Mouse (Mus musculus) ES-E14 (cell line): ENCODE measurements around the gene Pan2. TPM values are rescaled to one million over a fixed set of nuclear protein-coding genes. Genes with fewer than 3 reads are reported as not detected.
"Not testable (repeated sequence)": the region's sequence is repeated elsewhere in the genome, so short reads cannot be mapped to it uniquely, and the experiment has no call there.

Experiments used
- DNase-seq: peaks from one replicate; pipeline ENCODE4 v3.0.0-alpha.2; 2013; ENCODE audit warnings: low read depth, low spot score
- H3K27ac ChIP-seq: 2 replicates; pipeline ENCODE4 v1.5.1; 2012; ENCODE audit warnings: low read depth, mild to moderate bottlenecking, low read length, moderate library complexity, mixed read lengths; ENCODE audit not compliant: poor library complexity, insufficient read depth, severe bottlenecking
- H3K36me3 ChIP-seq: 2 replicates; pipeline ENCODE4 v1.6.1; 2012; ENCODE audit warnings: mild to moderate bottlenecking, low read length, moderate library complexity, mixed read lengths; ENCODE audit not compliant: control insufficient read depth, poor library complexity, insufficient read depth, severe bottlenecking
- H3K4me1 ChIP-seq, 2 experiments: fragments of 150-350 bp in 1 of 2; sonication (generic) in 1 of 2; 2 replicates each; pipeline ENCODE4 v1.6.1; 2012; ENCODE audit warnings: low read length in 2 of 2, mild to moderate bottlenecking in 1 of 2, mixed read lengths in 1 of 2; ENCODE audit not compliant: control insufficient read depth in 2 of 2, insufficient read depth in 2 of 2, poor library complexity in 1 of 2
- H3K4me3 ChIP-seq, 2 experiments: fragments of 150-350 bp in 1 of 2; sonication (generic) in 1 of 2; 2 replicates each; pipeline ENCODE4 v1.5.1; 2012; ENCODE audit warnings: low read length in 2 of 2, low read depth in 1 of 2, mild to moderate bottlenecking in 1 of 2, mixed read lengths in 1 of 2; ENCODE audit not compliant: insufficient read depth in 1 of 2, poor library complexity in 1 of 2, severe bottlenecking in 1 of 2
- H3K9ac ChIP-seq: 2 replicates; pipeline ENCODE4 v1.6.1; 2012; ENCODE audit warnings: low read depth, mild to moderate bottlenecking, low read length, mixed read lengths; ENCODE audit not compliant: poor library complexity, insufficient read depth, severe bottlenecking
- H3K9me3 ChIP-seq: fragments of 150-350 bp; sonication (generic); 2 replicates; pipeline ENCODE4 v1.6.1; 2012; ENCODE audit warnings: low read depth, mild to moderate bottlenecking, low read length; ENCODE audit not compliant: control insufficient read depth, insufficient read depth
- CHD2 ChIP-seq: IDR thresholded peaks from 2 replicates; pipeline ENCODE4 v1.6.1; 2014; ENCODE audit warnings: mild to moderate bottlenecking, low read depth, low read length, inconsistent platforms
- HCFC1 ChIP-seq: IDR thresholded peaks from 2 replicates; pipeline ENCODE4 v1.6.1; 2012; ENCODE audit warnings: low read length, inconsistent platforms, borderline replicate concordance; ENCODE audit not compliant: insufficient read depth
- MAFK ChIP-seq: IDR thresholded peaks from 2 replicates; pipeline ENCODE4 v1.6.1; 2014; ENCODE audit warnings: mild to moderate bottlenecking, low read depth, low read length, inconsistent platforms; ENCODE audit not compliant: insufficient read depth
- ZC3H11A ChIP-seq: IDR thresholded peaks from 2 replicates; pipeline ENCODE4 v1.6.1; 2012; ENCODE audit warnings: low read depth, mild to moderate bottlenecking, inconsistent platforms, low read length, borderline replicate concordance
- ZNF384 ChIP-seq: IDR thresholded peaks from 2 replicates; pipeline ENCODE4 v1.6.1; 2012; ENCODE audit warnings: low read depth, low read length, inconsistent platforms
- in situ Hi-C, 2 experiments: fragments of 600-800 bp; cut with MboI; formaldehyde crosslinking; loops; one replicate each; pipeline ENCODE4 v1.15.1; 2025; ENCODE audit warnings: low sequenced_read_pairs in 2 of 2, inconsistent platforms in 1 of 2; ENCODE audit not compliant: unreplicated experiment in 2 of 2
- total RNA-seq: library from RNA; depleted of rRNA; stranded (reverse); fragments of 300-350 nt; gene quantifications from 2 replicates; pipeline ENCODE4 v1.2.3, GENCODE M21; 2012

Gene Pan2
- total RNA-seq, 1 experiment = 21.9 TPM

GRCm38 (mm10) chr10:128271883-128272282, 31.3 kb upstream of the Pan2 start:
- no peak overlapping the region for H3K9ac ChIP-seq
- H3K4me1 ChIP-seq = peaks cover 3 to 7% of the 10 kb centered on the region in 2 experiments; a peak in 2 of 4 replicates
- peaks cover 5% of the 10 kb centered on the region for H3K36me3 ChIP-seq
- no peak overlapping the region for H3K27ac ChIP-seq
- TF ChIP-seq MAFK (no peak), ZNF384 (no peak), ZC3H11A (no peak), CHD2 (no peak), HCFC1 (no peak)
- no peak overlapping the region for H3K4me3 ChIP-seq
- no peak for DNase-seq
- no peaks in the 10 kb centered on the region for H3K9me3 ChIP-seq
- in situ Hi-C loops = no loop called here

- TF ChIP-seq ZNF384 = peak; percentile 92
- DNase-seq, in situ Hi-C loops: not testable (repeated sequence)
Observed at GRCm38 (mm10) chr10:128272819-128273439, 30.2 kb upstream of the Pan2 start.

GRCm38 (mm10) chr10:128275374-128275773, 27.8 kb upstream of the Pan2 start:
- H3K4me1 ChIP-seq, H3K27ac ChIP-seq, H3K4me3 ChIP-seq, in situ Hi-C loops, DNase-seq, H3K9ac ChIP-seq, H3K9me3 ChIP-seq: not testable (repeated sequence)
- H3K36me3 ChIP-seq = peaks cover 17% of the 10 kb centered on the region

More at GRCm38 (mm10) chr10:128272819-128273439, 30.2 kb upstream of the Pan2 start:
- H3K27ac ChIP-seq, H3K36me3 ChIP-seq, H3K9me3 ChIP-seq, H3K4me1 ChIP-seq, H3K9ac ChIP-seq, H3K4me3 ChIP-seq: not testable (repeated sequence)

GRCm38 (mm10) chr10:128278158-128278557, 25.0 kb upstream of the Pan2 start:
- Histone ChIP-seq H3K36me3 (peaks cover 25% of the 10 kb centered on the region), H3K9me3 (no peaks in the 10 kb centered on the region)
- in situ Hi-C loops = no loop called here

GRCm38 (mm10) chr10:128280943-128281342, 22.2 kb upstream of the Pan2 start:
- no peak for DNase-seq
- no peak overlapping the region for H3K27ac ChIP-seq
- TF ChIP-seq ZC3H11A = no peak
- no peak for TF ChIP-seq HCFC1
- peaks cover 0 to 10% of the 10 kb centered on the region in 2 experiments; a peak in 2 of 4 replicates for H3K4me1 ChIP-seq
- H3K36me3 ChIP-seq = peaks cover 35% of the 10 kb centered on the region
- H3K9me3 ChIP-seq = no peaks in the 10 kb centered on the region
- in situ Hi-C loops = no loop called here
- no peak overlapping the region for H3K9ac ChIP-seq
- H3K4me3 ChIP-seq = no peak overlapping the region

More at GRCm38 (mm10) chr10:128278158-128278557, 25.0 kb upstream of the Pan2 start:
- Histone ChIP-seq H3K4me1 (peaks cover 0 to 5% of the 10 kb centered on the region in 2 experiments; a peak in 1 of 4 replicates), H3K27ac (no peak overlapping the region), H3K4me3 (no peak overlapping the region), H3K9ac (no peak overlapping the region)
- TF ChIP-seq CHD2 = no peak
- TF ChIP-seq MAFK = no peak
- no peak for DNase-seq
